Mouse (Mus musculus) embryo, embryonic 10 days (tissue): ENCODE results near the gene Tbx1.
"Not testable (repeated sequence)": the region's sequence is repeated elsewhere in the genome, so short reads cannot be mapped to it uniquely, and the experiment has no call there.

Experiments
- DNase-seq: peaks from one replicate; pipeline ENCODE4 v3.0.0-alpha.2; 2015; ENCODE audit warnings: low spot score

The Tbx1 gene

DNA sequence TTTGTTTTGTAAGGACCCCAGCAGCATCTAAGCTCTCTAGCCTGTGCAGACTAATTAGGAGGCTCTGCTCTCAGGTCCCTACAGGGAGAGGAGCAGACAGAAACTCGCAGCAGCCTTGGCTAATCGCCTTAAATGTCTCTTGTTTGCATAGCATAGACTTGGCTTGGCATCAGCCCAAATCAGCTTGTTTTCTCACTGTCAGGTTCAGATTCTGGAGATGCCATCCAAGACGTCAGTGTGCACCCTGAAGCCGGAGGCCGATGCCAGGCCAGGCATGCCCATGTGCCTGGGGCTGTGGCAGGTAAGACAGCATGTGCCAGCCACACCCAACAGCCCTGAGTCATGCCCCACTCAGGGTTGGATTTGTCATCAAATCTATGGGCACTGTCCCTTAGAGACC lies 42.6 kb downstream of the Tbx1 start:
- no peak for DNase-seq

DNA sequence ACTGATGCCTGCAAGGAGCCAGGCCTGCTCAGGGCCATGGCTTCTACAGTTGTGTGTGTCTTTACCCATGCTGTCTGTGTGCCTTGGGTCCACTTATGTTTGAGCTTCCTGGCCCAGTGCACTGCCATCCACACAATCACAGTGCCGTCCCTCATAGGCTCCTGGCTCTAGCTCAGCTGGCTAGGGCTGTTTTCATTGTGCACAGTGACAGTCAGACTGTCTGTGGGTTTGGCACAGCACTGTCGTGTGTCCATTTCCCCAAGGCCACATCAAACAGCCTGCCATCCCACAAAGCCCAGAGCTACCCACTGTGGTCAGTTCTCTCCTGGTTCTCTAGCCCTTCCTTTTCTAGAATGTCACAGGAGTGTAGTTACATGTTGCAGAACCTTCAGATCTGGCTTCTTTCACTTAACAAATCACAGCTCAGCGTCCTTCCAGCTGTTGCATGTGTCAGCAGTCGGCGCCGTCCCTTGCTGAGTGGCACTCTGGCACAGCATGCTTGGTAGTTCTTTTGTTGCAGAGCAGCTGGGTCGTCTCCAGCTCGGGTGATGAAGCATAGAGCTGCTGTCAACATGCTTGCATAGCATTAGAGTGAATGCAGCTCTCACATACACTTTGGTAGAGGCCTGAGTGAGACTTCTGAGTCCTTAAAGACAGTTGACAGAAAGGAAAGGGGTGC lies 47.2 kb downstream of the Tbx1 start:
- DNase-seq: no peak

DNA sequence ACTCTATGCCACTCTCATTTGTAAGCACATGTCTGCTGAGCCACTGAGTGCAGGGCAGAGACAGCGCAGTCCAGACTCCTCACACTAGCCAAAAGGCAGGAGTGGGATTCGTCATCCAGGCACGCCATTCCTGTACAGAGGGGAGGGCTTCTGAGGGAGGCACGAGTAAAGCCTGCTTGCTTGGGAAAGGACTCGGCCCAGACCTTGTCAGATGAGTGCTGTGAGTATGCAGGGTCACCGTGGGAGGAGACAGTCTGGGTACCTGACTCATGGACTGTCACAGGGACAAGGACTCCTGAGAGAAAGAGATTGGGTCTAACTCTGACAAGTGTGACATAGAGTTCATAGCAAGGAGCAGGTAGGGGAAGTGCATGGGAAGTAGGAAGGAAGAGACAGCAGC lies 51.2 kb downstream of the Tbx1 start:
- no peak for DNase-seq

DNA sequence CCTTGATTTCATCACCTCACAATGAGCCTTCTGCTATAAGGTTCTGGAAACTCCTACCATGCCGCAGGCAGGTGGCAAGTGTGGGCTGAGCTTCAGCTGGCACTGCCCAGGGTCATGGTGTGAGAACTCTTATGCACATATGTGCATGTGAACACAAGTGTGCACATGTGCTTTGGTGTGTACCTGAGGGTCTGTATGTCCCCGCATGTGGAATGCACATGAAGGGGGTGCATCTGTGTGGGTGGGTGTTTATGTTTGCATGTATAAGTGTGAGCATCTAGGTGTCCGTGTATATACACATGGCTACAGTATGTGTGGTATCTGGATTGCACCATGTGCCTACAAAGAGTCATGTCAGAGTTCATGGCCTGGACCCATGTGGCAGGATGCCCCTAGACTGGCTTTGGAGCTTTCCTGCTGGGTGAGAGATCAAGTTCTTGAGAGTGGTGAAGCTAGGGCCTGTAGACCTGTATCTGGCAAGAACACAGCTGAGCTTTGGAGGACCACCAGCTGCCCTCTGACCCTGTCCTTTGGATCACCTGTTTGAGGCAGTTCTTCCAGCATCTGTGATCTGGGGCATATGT lies 53.0 kb downstream of the Tbx1 start:
- DNase-seq: no peak

DNA sequence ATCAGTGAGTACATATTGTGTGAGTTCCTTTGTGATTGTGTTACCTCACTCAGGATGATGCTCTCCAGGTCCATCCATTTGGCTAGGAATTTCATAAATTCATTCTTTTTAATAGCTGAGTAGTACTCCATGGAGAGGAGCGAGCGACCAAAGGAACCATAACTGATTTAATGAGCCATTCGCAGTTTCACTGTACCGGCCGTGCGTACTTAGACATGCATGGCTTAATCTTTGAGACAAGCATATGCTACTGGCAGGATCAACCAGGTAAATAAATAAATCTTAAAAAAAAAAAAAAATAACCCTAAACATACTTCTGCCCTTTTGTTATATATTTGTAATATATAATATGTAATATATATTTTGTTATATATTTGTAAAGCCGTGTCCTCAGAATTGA lies 57.4 kb downstream of the Tbx1 start:
- DNase-seq: not testable (repeated sequence)
